Mouse (Mus musculus) ES-E14 (cell line): ENCODE data around the gene Gjb1. TPM values are rescaled to one million over a fixed set of nuclear protein-coding genes. Genes with fewer than 3 reads are reported as not detected.

ENCODE experiments used
- DNase-seq: peaks from one replicate; pipeline ENCODE4 v3.0.0-alpha.2; 2013; ENCODE audit warnings: low read depth, low spot score
- H3K27ac ChIP-seq: 2 replicates; pipeline ENCODE4 v1.5.1; 2012; ENCODE audit warnings: low read depth, mild to moderate bottlenecking, low read length, moderate library complexity, mixed read lengths; ENCODE audit not compliant: poor library complexity, insufficient read depth, severe bottlenecking
- H3K36me3 ChIP-seq: 2 replicates; pipeline ENCODE4 v1.6.1; 2012; ENCODE audit warnings: mild to moderate bottlenecking, low read length, moderate library complexity, mixed read lengths; ENCODE audit not compliant: control insufficient read depth, poor library complexity, insufficient read depth, severe bottlenecking
- H3K4me1 ChIP-seq, 2 experiments: fragments of 150-350 bp in 1 of 2; sonication (generic) in 1 of 2; 2 replicates each; pipeline ENCODE4 v1.6.1; 2012; ENCODE audit warnings: low read length in 2 of 2, mild to moderate bottlenecking in 1 of 2, mixed read lengths in 1 of 2; ENCODE audit not compliant: control insufficient read depth in 2 of 2, insufficient read depth in 2 of 2, poor library complexity in 1 of 2
- H3K4me3 ChIP-seq, 2 experiments: fragments of 150-350 bp in 1 of 2; sonication (generic) in 1 of 2; 2 replicates each; pipeline ENCODE4 v1.5.1; 2012; ENCODE audit warnings: low read length in 2 of 2, low read depth in 1 of 2, mild to moderate bottlenecking in 1 of 2, mixed read lengths in 1 of 2; ENCODE audit not compliant: insufficient read depth in 1 of 2, poor library complexity in 1 of 2, severe bottlenecking in 1 of 2
- H3K9ac ChIP-seq: 2 replicates; pipeline ENCODE4 v1.6.1; 2012; ENCODE audit warnings: low read depth, mild to moderate bottlenecking, low read length, mixed read lengths; ENCODE audit not compliant: poor library complexity, insufficient read depth, severe bottlenecking
- H3K9me3 ChIP-seq: fragments of 150-350 bp; sonication (generic); 2 replicates; pipeline ENCODE4 v1.6.1; 2012; ENCODE audit warnings: low read depth, mild to moderate bottlenecking, low read length; ENCODE audit not compliant: control insufficient read depth, insufficient read depth
- CHD2 ChIP-seq: IDR thresholded peaks from 2 replicates; pipeline ENCODE4 v1.6.1; 2014; ENCODE audit warnings: mild to moderate bottlenecking, low read depth, low read length, inconsistent platforms
- HCFC1 ChIP-seq: IDR thresholded peaks from 2 replicates; pipeline ENCODE4 v1.6.1; 2012; ENCODE audit warnings: low read length, inconsistent platforms, borderline replicate concordance; ENCODE audit not compliant: insufficient read depth
- MAFK ChIP-seq: IDR thresholded peaks from 2 replicates; pipeline ENCODE4 v1.6.1; 2014; ENCODE audit warnings: mild to moderate bottlenecking, low read depth, low read length, inconsistent platforms; ENCODE audit not compliant: insufficient read depth
- ZC3H11A ChIP-seq: IDR thresholded peaks from 2 replicates; pipeline ENCODE4 v1.6.1; 2012; ENCODE audit warnings: low read depth, mild to moderate bottlenecking, inconsistent platforms, low read length, borderline replicate concordance
- ZNF384 ChIP-seq: IDR thresholded peaks from 2 replicates; pipeline ENCODE4 v1.6.1; 2012; ENCODE audit warnings: low read depth, low read length, inconsistent platforms
- in situ Hi-C, 2 experiments: fragments of 600-800 bp; cut with MboI; formaldehyde crosslinking; loops; one replicate each; pipeline ENCODE4 v1.15.1; 2025; ENCODE audit warnings: low sequenced_read_pairs in 2 of 2, inconsistent platforms in 1 of 2; ENCODE audit not compliant: unreplicated experiment in 2 of 2
- total RNA-seq: library from RNA; depleted of rRNA; stranded (reverse); fragments of 300-350 nt; gene quantifications from 2 replicates; pipeline ENCODE4 v1.2.3, GENCODE M21; 2012

Gene Gjb1
- total RNA-seq, 1 experiment: 6.3 TPM

DNA sequence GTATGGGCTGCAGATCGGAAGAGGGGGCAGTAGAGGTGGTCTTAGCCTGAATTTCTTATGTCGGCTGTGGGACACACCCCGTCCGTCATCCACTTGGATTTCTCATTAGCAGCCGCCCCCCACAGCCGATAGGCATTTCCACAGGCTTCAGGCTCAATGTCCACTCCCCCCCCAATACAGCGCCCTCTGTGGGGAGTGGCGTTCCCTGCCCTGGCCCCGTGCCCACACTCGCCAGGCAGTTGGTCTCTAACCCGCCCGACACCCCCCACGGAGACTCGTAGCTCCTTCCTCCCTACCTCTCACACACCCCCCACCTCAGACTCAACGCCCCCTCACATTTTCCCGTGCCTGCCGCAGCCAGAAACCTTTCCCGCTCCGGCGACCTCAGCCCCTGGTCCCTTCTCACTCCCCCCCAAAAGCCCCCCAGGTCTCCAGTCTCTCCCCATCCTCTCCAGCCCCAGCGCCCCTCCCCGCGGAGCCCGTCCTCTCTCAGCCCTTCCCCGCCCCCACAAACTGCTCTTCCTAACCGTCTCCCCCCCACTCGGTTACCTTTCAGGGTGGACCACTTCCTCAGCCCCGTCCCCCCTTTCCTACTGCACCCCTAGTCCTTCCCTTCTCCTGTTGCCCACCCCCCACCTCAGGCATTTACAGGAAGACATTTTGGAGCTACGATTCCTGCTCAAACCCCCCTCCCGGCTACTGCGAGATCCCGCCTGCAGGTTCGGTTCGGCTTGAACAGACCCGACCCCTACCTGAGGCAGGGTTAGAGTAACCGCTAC is 43.0 kb downstream of the Gjb1 start:
- TF ChIP-seq ZNF384: no peak
- TF ChIP-seq CHD2: no peak
- TF ChIP-seq HCFC1: no peak
- TF ChIP-seq ZC3H11A: no peak
- no peak for TF ChIP-seq MAFK
- peak overlapping the region; percentile 78 to 90 for H3K4me3 ChIP-seq
- H3K9me3 ChIP-seq: no peaks in the 10 kb centered on the region
- peaks cover 0 to 3% of the 10 kb centered on the region in 2 experiments; a peak in 1 of 4 replicates for H3K4me1 ChIP-seq
- no peak for DNase-seq
- peak overlapping the region; percentile 86 for H3K9ac ChIP-seq
- H3K27ac ChIP-seq: peak overlapping the region; percentile 66
- in situ Hi-C loops: no loop called here
- peaks cover 14% of the 10 kb centered on the region for H3K36me3 ChIP-seq

DNA sequence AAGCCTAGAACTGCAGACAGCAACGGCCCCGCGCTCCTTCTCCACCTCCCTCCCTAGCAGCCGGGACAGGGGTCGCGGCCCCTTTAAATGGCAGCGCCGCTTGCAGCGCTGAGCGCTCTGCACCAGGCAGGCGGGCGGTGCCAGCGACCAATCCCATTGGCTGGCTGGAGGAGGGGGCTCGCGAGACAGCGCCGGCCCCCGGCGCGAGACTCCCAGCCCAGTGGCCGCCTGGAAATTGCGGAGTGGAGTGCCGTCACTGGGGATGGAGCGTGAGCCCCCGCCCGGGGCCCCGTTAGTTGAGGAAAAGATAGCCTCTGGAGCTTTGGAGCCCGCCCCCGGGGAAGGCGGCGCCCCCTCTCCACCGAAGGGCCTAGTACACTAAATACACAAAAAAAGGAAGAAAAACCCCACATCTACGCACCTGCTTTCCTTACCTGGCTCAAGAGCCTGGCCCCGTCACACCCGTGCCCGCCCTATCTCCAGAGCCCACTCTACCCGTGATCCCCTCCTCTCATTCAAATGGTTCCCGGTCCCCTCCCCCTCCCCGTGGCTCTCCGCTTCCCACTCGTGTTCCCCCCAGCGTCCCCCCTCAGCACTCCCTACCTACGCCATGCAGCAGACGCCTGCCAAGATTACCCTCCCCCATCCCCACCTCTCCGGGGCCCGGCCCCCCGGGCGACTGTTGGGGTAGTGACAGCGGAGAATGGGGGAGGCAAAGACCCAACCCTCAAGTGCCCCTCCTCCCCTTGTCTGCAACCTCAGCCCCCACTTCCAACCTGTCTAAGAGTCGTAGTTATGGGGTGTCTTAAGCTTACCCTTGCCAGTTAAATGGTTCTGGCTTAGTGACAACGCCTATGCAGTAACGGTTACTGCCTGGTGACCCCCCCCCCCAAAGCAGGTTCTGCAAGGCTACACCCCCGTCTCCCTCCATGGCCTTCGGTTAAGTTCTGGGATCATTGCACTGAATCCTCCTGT is 43.8 kb downstream of the Gjb1 start:
- peak overlapping the region; percentile 78 to 90 for H3K4me3 ChIP-seq
- no peaks in the 10 kb centered on the region for H3K9me3 ChIP-seq
- H3K27ac ChIP-seq: peak overlapping the region; percentile 66
- in situ Hi-C loops: no loop called here
- peaks cover 0 to 3% of the 10 kb centered on the region in 2 experiments; a peak in 1 of 4 replicates for H3K4me1 ChIP-seq
- TF ChIP-seq CHD2 (peak; percentile 95), ZC3H11A (no peak), HCFC1 (no peak)
- no peak for DNase-seq
- H3K9ac ChIP-seq: peak overlapping the region; percentile 86
- peaks cover 11% of the 10 kb centered on the region for H3K36me3 ChIP-seq

DNA sequence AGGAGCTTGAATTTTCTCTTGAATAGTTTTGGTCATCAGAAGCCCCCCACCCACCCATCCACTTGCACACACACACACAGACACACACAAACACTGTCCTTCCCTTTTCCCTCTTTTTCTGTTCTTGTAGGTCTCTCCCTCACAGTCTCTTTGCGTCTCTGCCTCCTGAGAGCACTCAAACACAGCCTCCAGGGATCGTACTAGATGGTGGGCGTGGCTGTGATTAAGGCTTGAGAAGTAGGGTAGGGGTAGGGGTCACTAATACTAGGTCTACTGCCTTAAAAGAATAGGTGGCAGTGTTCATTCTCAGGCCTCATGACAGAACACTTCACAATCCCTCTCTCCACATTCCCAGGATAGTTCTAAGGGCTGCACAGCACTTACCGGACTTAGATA is 44.5 kb downstream of the Gjb1 start, which contains the start of gene Zmym3:
Gene Zmym3, minus strand, starts transcription at position 150 of the 396 bp plus-strand sequence.
- Histone ChIP-seq H3K9me3 (no peaks in the 10 kb centered on the region), H3K4me1 (peaks cover 0 to 3% of the 10 kb centered on the region in 2 experiments; a peak in 1 of 4 replicates), H3K9ac (peak within 1 kb of the TSS; percentile 81), H3K36me3 (peaks cover 4% of the 10 kb centered on the region; the same call in 1 of the 2 replicates), H3K27ac (peak within 1 kb of the TSS; percentile 56; the same call in 1 of the 2 replicates), H3K4me3 (peak within 1 kb of the TSS; percentile 78 to 90)
- no peak for DNase-seq
- in situ Hi-C loops: no loop called here
- TF ChIP-seq ZNF384 (no peak), HCFC1 (no peak), MAFK (no peak), CHD2 (no peak), ZC3H11A (no peak)

DNA sequence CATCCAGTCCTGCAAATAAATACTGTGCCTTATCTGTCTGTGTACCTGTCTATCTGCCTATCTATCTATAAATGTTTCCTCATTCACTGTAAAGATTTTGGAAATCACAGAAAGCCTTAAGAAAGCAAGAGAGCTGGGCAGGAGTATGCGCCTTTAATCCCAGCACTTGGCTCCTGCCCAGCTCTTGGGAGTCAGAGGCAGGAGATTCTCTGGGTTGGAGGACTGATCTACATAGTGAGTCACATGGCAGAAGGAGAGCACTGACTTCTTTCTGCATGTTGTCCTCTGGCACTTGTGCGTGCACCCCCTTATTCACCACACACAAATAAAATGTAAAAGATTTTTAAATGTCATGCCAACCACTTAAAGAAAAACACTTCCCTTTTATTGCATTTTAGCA is 47.3 kb downstream of the Gjb1 start:
- no peaks in the 10 kb centered on the region for H3K9me3 ChIP-seq
- no peak overlapping the region for H3K9ac ChIP-seq
- no peak overlapping the region for H3K27ac ChIP-seq
- TF ChIP-seq MAFK (no peak), CHD2 (no peak), ZC3H11A (no peak), ZNF384 (no peak), HCFC1 (no peak)
- H3K4me3 ChIP-seq: no peak overlapping the region
- no peaks in the 10 kb centered on the region; a peak in 1 of 4 replicates for H3K4me1 ChIP-seq
- in situ Hi-C loops: no loop called here
- no peak for DNase-seq
- H3K36me3 ChIP-seq: no peaks in the 10 kb centered on the region
